Mouse (Mus musculus) small intestine, adult 2 months (tissue): Measurements from ENCODE around the gene 4930568D16Rik.

Source experiments
- CTCF ChIP-seq: fragments of 200-500 bp; IDR thresholded peaks from 2 replicates; pipeline ENCODE4 v1.5.1; 2012; ENCODE audit warnings: low read depth, mild to moderate bottlenecking, control low read depth, inconsistent platforms, low read length, moderate library complexity, mixed read lengths; ENCODE audit not compliant: insufficient replicate concordance, insufficient read length; ENCODE audit errors: extremely low read depth
- POLR2A ChIP-seq: fragments of 200-500 bp; IDR thresholded peaks from 2 replicates; pipeline ENCODE4 v1.6.1; 2012; ENCODE audit warnings: low read depth, mild to moderate bottlenecking, control low read depth, inconsistent platforms, low read length, moderate library complexity

DNA sequence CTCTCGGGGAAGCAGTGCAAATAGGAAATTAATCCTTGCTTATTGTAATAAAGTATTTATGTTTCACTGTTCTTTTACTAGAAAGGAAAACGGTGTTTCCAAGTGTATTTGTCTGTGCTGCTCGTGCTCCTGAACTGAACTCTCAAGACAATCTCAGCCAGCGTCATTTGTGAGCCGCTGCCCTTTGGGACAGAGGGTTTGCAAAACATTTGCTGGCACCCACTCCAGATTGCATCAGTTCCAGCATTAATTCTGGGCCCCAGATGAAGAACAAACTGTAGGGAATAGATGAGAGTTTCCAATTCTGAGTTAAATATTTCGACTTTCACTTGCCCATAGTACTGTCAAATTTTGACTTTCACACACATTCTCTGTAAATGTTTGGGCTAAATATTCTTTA lies 28.8 kb downstream of the 4930568D16Rik start:
- TF ChIP-seq POLR2A, result no peak
- TF ChIP-seq CTCF, result no peak
